Mouse (Mus musculus) intestine, embryonic 14.5 days (tissue): ENCODE measurements around the gene Jak1. TPM values are rescaled to one million over a fixed set of nuclear protein-coding genes. Genes with fewer than 3 reads are reported as not detected.
A peak's percentile ranks its signal among the peaks of the same experiment; 100 is the strongest.

Experiments used
- ATAC-seq: fragments of 200-750 bp; cut with Nextera tagmentation; replicated peaks from 2 replicates; pipeline ENCODE4 v1.8.0; 2017; ENCODE audit warnings: low read depth, moderate number of reproducible peaks, moderate TSS enrichment, moderate library complexity; ENCODE audit not compliant: low FRiP score, low TSS enrichment
- DNase-seq: peaks from one replicate; pipeline ENCODE4 v3.0.0-alpha.2; 2018; ENCODE audit warnings: low spot score
- H3K27ac ChIP-seq: fragments of 300-500 bp; sonication (generic); 2 replicates; pipeline ENCODE4 v1.5.1; 2014; ENCODE audit warnings: low read depth, mild to moderate bottlenecking, control low read depth
- H3K27me3 ChIP-seq: fragments of 300-500 bp; sonication (generic); replicated peaks from 2 replicates; pipeline ENCODE4 v1.6.1; 2014; ENCODE audit warnings: low read length, control low read depth; ENCODE audit not compliant: control insufficient read depth, insufficient read depth
- H3K36me3 ChIP-seq: fragments of 300-500 bp; sonication (generic); 2 replicates; pipeline ENCODE4 v1.6.1; 2014; ENCODE audit warnings: low read length, control low read depth; ENCODE audit not compliant: control insufficient read depth, insufficient read depth
- H3K4me1 ChIP-seq: fragments of 300-500 bp; sonication (generic); replicated peaks from 2 replicates; pipeline ENCODE4 v1.6.1; 2014; ENCODE audit warnings: low read length, control low read depth, mixed read lengths; ENCODE audit not compliant: control insufficient read depth, insufficient read depth
- H3K4me2 ChIP-seq: fragments of 300-500 bp; sonication (generic); 2 replicates; pipeline ENCODE4 v1.6.1; 2014; ENCODE audit warnings: low read length
- H3K4me3 ChIP-seq: fragments of 300-500 bp; sonication (generic); 2 replicates; pipeline ENCODE4 v1.5.1; 2014; ENCODE audit warnings: low read depth, low read length, control low read depth, mixed read lengths
- H3K9ac ChIP-seq: fragments of 300-500 bp; sonication (generic); 2 replicates; pipeline ENCODE4 v1.6.1; 2014; ENCODE audit warnings: mild to moderate bottlenecking, low read length
- H3K9me3 ChIP-seq: fragments of 300-500 bp; sonication (generic); 2 replicates; pipeline ENCODE4 v1.6.1; 2016; ENCODE audit warnings: low read length, control low read depth; ENCODE audit not compliant: control insufficient read depth
- WGBS: fragments of 180-500 bp; shearing (Covaris S2); extraction: QIAGEN DNeasy Blood & Tissue Kit; methylation state at CpG from one replicate; pipeline ENCODE4 v1.1.7; 2014; 5-methylcytosine and 5-hydroxymethylcytosine counted together
- polyA plus RNA-seq: library from polyadenylated mRNA; unstranded; fragments of >200 nt; fragmentation: Nextera tagmentation; extraction: Ambion mirVana; gene quantifications from 2 replicates; pipeline ENCODE4 v1.2.1, GENCODE M21; 2014

Gene Jak1
- polyA plus RNA-seq, 1 experiment from 2014 or later, result 83.2 TPM

DNA sequence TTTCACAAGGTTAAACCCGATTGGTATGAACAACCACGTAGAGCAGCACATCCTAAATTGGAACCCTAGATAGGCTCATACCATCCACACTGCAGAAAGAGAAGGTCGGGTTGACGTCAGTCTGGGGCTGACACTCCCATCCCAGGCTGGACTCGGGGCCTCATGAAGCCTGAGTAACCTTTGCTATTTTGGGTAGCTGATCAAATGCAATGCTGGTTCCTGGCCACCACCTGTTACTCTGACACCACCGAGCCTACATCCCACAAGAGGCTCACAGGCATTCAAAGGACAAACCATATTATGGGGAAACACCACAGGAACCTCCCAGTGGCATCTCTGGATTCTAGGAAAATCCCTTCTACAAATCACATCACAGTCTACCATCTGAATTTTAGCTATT, 28.3 kb downstream of the Jak1 start:
- H3K4me1 ChIP-seq, result peaks cover 14% of the 10 kb centered on the region; the same call in 1 of the 2 replicates
- no peak for ATAC-seq
- no peak overlapping the region for H3K4me2 ChIP-seq
- no peak overlapping the region for H3K27ac ChIP-seq
- H3K27me3 ChIP-seq, result no peaks in the 10 kb centered on the region
- H3K36me3 ChIP-seq, result no peaks in the 10 kb centered on the region
- 85% methylated on average over 6 of the region's 6 CpGs for WGBS
- DNase-seq, result peak; percentile 18
- H3K4me3 ChIP-seq, result no peak overlapping the region
- H3K9me3 ChIP-seq, result no peaks in the 10 kb centered on the region
- no peak overlapping the region for H3K9ac ChIP-seq

DNA sequence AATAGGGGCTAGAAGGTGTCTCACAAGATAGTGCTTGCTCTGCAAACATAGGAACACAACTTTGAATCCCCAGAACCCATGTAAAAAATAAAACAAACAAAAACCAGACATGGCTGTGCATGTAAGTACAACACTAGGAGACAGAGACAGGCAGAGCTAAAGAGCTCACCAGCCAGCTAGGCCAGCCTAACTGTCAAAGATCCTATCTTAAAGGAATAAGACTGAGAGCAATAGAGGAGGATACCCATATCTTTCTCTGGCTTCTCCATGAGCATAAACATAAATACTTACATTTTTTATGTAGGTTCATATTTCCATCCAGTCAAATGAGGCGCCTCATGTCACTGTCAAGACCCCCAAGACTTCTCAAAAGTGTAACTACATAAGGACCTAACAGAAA, 29.1 kb downstream of the Jak1 start:
- 93% methylated on average over 1 of the region's 1 CpGs for WGBS
- Histone ChIP-seq H3K36me3 (no peaks in the 10 kb centered on the region), H3K9me3 (no peaks in the 10 kb centered on the region), H3K9ac (no peak overlapping the region), H3K4me2 (no peak overlapping the region), H3K4me1 (peaks cover 14% of the 10 kb centered on the region; the same call in 1 of the 2 replicates), H3K4me3 (no peak overlapping the region), H3K27me3 (no peaks in the 10 kb centered on the region), H3K27ac (no peak overlapping the region)
- DNase-seq (peak; percentile 42), ATAC-seq (no peak)

DNA sequence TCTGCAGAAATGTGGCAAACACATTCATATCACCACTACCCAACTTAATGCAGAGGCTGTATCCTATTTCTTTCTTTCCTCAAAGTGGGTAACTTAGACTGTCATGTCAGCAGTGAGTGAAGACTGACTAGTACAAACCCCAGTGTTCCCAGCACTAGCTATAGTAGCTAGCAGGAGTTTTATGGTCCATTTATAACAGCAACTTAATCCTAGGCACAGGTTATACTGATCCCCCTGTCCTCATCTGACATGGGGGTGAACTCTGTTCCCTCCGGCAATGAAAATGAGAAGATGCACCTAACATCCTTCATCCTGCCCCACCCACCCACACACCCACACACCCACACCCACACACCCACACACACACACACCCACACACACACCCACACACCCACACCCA, 30.3 kb downstream of the Jak1 start:
- 50% methylated on average over 1 of the region's 1 CpGs for WGBS
- no peak overlapping the region for H3K4me3 ChIP-seq
- no peaks in the 10 kb centered on the region for H3K27me3 ChIP-seq
- H3K9ac ChIP-seq, result no peak overlapping the region
- ATAC-seq, result no peak
- no peak for DNase-seq
- no peak overlapping the region for H3K4me2 ChIP-seq
- H3K36me3 ChIP-seq, result no peaks in the 10 kb centered on the region
- H3K27ac ChIP-seq, result no peak overlapping the region
- no peaks in the 10 kb centered on the region for H3K9me3 ChIP-seq
- H3K4me1 ChIP-seq, result peaks cover 14% of the 10 kb centered on the region; the same call in 1 of the 2 replicates

DNA sequence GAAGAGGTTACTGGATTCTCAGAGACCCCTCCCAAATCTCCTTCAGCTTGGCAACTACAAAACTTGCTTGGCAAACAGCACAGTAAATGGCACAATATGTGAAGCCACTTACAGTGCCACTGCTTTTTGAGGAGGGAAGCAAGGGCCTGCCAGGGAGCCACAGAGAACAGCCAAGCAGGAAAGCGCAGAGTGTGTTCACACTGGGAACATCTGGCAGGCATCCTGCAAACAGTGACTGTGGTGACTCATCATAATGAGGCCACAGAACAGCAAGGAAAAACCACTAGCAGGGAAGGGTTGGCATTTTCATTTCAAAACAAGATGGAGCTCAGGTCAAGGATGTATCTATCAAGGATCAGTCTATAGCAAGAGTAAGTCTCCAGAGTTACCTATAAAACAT, 30.8 kb downstream of the Jak1 start:
- peaks cover 14% of the 10 kb centered on the region; the same call in 1 of the 2 replicates for H3K4me1 ChIP-seq
- H3K4me3 ChIP-seq, result no peak overlapping the region
- H3K27ac ChIP-seq, result no peak overlapping the region
- no peaks in the 10 kb centered on the region for H3K36me3 ChIP-seq
- no peak overlapping the region for H3K4me2 ChIP-seq
- H3K9me3 ChIP-seq, result no peaks in the 10 kb centered on the region
- ATAC-seq (no peak), DNase-seq (peak; percentile 51)
- 57% methylated on average over 1 of the region's 1 CpGs for WGBS
- H3K9ac ChIP-seq, result no peak overlapping the region
- H3K27me3 ChIP-seq, result no peaks in the 10 kb centered on the region

DNA sequence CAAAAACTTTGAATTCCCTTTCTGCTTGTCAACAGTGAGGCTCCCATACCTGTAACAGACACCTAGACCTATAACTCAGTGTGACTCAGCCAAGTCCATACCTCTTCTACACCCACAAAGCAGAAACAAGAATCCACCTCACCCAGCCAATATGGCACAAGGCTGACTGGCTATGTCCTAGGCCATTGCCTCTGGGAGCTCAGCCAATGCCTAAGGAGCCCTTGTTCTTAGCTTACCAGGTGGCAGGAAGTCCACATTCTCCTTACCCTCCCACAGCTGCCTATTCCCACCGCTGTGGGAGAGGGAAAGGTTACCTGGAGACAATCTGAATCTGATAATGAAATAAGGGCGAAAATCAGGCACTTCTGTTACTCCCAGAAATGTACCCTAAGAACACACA, 34.5 kb downstream of the Jak1 start:
- WGBS, result 78% methylated on average over 2 of the region's 2 CpGs
- Histone ChIP-seq H3K27ac (no peak overlapping the region), H3K4me2 (no peak overlapping the region), H3K9ac (no peak overlapping the region), H3K4me1 (peaks cover 14% of the 10 kb centered on the region; the same call in 1 of the 2 replicates), H3K27me3 (no peaks in the 10 kb centered on the region), H3K4me3 (no peak overlapping the region), H3K36me3 (no peaks in the 10 kb centered on the region), H3K9me3 (no peaks in the 10 kb centered on the region)
- DNase-seq, result no peak
- ATAC-seq, result no peak

DNA sequence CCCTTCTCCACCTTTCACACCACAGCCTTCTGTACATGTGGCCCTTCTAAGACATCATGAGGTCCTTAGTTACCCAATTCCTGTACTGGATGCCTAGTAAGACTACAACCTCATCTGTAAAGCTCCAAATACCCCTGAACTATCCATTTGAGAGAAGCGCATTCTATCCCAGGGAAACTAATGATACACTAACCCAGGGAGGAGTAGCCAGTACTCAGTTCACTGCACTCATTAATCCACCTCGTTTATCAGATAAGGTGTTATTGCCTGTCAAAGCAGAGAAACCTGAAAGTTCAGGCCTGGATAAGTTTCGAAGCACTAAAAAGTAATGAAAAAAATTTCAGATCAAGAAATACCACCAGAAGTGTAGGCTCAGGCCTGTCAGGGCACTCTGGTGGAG, 37.7 kb downstream of the Jak1 start:
- no peak for ATAC-seq
- H3K27ac ChIP-seq, result no peak overlapping the region
- no peaks in the 10 kb centered on the region for H3K27me3 ChIP-seq
- no peak overlapping the region for H3K9ac ChIP-seq
- no peak for DNase-seq
- 76% methylated on average over 3 of the region's 3 CpGs for WGBS
- H3K4me1 ChIP-seq, result no peaks in the 10 kb centered on the region
- H3K36me3 ChIP-seq, result no peaks in the 10 kb centered on the region
- no peak overlapping the region for H3K4me2 ChIP-seq
- no peaks in the 10 kb centered on the region for H3K9me3 ChIP-seq
- H3K4me3 ChIP-seq, result no peak overlapping the region

DNA sequence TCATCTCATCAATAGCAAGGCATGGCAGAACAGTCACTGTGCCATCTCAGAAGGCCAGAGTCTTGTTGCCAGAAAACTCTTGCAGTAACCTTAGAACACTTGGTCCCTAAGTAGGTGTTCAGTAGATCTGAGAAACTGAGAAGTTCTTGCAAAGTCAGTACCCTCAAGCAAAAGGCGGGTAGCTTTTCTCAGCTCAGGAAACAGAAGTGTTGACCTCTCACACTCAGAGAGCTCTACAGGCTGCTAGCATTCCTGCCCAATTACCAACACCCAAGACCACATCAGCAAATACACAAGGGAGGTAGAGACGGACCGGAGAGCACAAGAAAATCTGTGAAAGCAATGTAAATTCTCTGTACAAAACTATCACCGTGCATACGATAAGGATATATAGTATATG, 39.1 kb downstream of the Jak1 start:
- Histone ChIP-seq H3K27me3 (no peaks in the 10 kb centered on the region), H3K9me3 (no peaks in the 10 kb centered on the region), H3K27ac (no peak overlapping the region), H3K36me3 (no peaks in the 10 kb centered on the region), H3K9ac (no peak overlapping the region), H3K4me2 (no peak overlapping the region), H3K4me3 (no peak overlapping the region), H3K4me1 (no peaks in the 10 kb centered on the region)
- DNase-seq (no peak), ATAC-seq (no peak)
- WGBS, result 91% methylated on average over 5 of the region's 5 CpGs

DNA sequence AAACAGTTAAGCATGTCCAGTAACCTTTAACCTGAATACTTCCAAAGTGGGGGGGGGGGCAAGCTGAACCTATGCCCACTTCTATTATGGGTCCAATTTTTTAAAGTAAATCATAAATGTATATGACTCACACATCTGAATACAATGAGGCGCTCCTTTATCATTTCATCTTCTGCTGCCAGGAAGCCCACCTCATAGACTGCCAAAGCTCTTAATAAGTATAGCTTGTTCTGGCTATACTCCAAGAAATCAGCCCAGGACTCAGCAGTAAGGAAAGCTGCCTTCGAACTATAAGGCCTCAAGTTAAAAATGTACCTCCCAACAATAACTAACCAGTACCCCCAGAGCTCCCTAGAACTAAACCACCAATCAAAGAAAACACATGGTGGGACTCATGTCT, 44.1 kb downstream of the Jak1 start:
- no peak overlapping the region for H3K4me2 ChIP-seq
- H3K27me3 ChIP-seq, result no peaks in the 10 kb centered on the region
- H3K4me1 ChIP-seq, result no peaks in the 10 kb centered on the region; the same call in 1 of the 2 replicates
- no peaks in the 10 kb centered on the region for H3K9me3 ChIP-seq
- H3K4me3 ChIP-seq, result no peak overlapping the region
- DNase-seq (no peak), ATAC-seq (no peak)
- WGBS, result 78% methylated on average over 2 of the region's 2 CpGs
- H3K36me3 ChIP-seq, result no peaks in the 10 kb centered on the region
- no peak overlapping the region for H3K27ac ChIP-seq
- H3K9ac ChIP-seq, result no peak overlapping the region

DNA sequence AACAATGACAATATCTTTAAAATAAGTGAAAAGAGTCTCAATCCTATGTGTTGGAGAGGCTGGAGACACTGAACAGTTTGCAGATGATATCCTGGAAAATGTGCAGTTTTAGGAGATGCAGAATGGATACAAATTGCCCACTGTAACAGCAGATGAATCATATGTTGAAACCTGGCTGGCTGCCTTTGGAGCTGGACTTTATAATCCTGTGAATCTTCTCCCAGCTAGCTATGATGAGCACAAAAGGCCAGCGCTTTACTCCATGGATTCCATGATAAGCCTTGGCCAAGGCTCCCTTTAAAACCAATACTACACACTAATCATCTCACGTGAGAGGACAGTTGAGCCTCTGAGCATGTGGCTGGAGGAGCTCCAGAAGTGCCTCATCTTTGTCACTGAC, 45.2 kb downstream of the Jak1 start:
- Histone ChIP-seq H3K9ac (no peak overlapping the region), H3K4me1 (peaks cover 3% of the 10 kb centered on the region; the same call in 1 of the 2 replicates), H3K27me3 (no peaks in the 10 kb centered on the region), H3K36me3 (no peaks in the 10 kb centered on the region), H3K27ac (no peak overlapping the region), H3K9me3 (no peaks in the 10 kb centered on the region), H3K4me2 (no peak overlapping the region), H3K4me3 (no peak overlapping the region)
- DNase-seq (no peak), ATAC-seq (no peak)
- WGBS, result 73% methylated on average over 2 of the region's 2 CpGs
